Mouse (Mus musculus): Measurements from ENCODE around the gene Hibadh. TPM values are rescaled to one million over a fixed set of nuclear protein-coding genes. Genes with fewer than 3 reads are reported as not detected.

Hibadh gene
- polyA plus RNA-seq, 1 experiment from 2014 or later, result 102 TPM

- DNase-seq (ENCODE audit: low spot score), result no peak
- TF ChIP-seq CTCF (IDR thresholded peaks at IDR 0.05; ENCODE audit: low read depth) (no peak), EP300 (optimal IDR thresholded peaks at IDR 0.05) (no peak)
Observed at GRCm38 (mm10) chr6:52568706-52569105, 71.5 kb downstream of the Hibadh start.

GRCm38 (mm10) chr6:52567327-52568299, 72.6 kb downstream of the Hibadh start:
- 56% methylated on average over 20 of the region's 20 CpGs for WGBS

More at GRCm38 (mm10) chr6:52568706-52569105, 71.5 kb downstream of the Hibadh start:
- H3K4me2 ChIP-seq (replicated peaks; ENCODE audit: low read depth), result no peak overlapping the region
- H3K9me3 ChIP-seq (ENCODE audit: control insufficient read depth, low read length), result no peaks in the 10 kb centered on the region
- H3K9ac ChIP-seq (ENCODE audit: low read length), result no peak overlapping the region
- no peak for ATAC-seq (ENCODE audit: low FRiP score, low TSS enrichment)
- no peaks in the 10 kb centered on the region for H3K4me1 ChIP-seq (replicated peaks; ENCODE audit: control insufficient read depth, insufficient read depth)
- H3K4me3 ChIP-seq (ENCODE audit: low read depth, low read length), result no peak overlapping the region
- WGBS, result 84% methylated on average over 6 of the region's 6 CpGs
- H3K27ac ChIP-seq (replicated peaks), result no peak overlapping the region
- H3K27me3 ChIP-seq (ENCODE audit: control insufficient read depth, insufficient read depth, low read length), result no peaks in the 10 kb centered on the region
- H3K36me3 ChIP-seq (ENCODE audit: control insufficient read depth, insufficient read depth, low read length), result no peaks in the 10 kb centered on the region

GRCm38 (mm10) chr6:52565210-52565609, 75.0 kb downstream of the Hibadh start:
- H3K4me1 ChIP-seq (replicated peaks; ENCODE audit: control insufficient read depth, insufficient read depth), result no peaks in the 10 kb centered on the region
- TF ChIP-seq CTCF (IDR thresholded peaks at IDR 0.05; ENCODE audit: low read depth), result no peak
- TF ChIP-seq EP300 (optimal IDR thresholded peaks at IDR 0.05), result no peak
- no peak overlapping the region for H3K9ac ChIP-seq (ENCODE audit: low read length)
- no peak for DNase-seq (ENCODE audit: low spot score)
- H3K4me3 ChIP-seq (ENCODE audit: low read depth, low read length), result no peak overlapping the region
- H3K4me2 ChIP-seq (replicated peaks; ENCODE audit: low read depth), result no peak overlapping the region
- WGBS, result 79% methylated on average over 5 of the region's 5 CpGs
- no peak overlapping the region for H3K27ac ChIP-seq (replicated peaks)
- no peaks in the 10 kb centered on the region for H3K36me3 ChIP-seq (ENCODE audit: control insufficient read depth, insufficient read depth, low read length)
- H3K27me3 ChIP-seq (ENCODE audit: control insufficient read depth, insufficient read depth, low read length), result no peaks in the 10 kb centered on the region
- no peak for ATAC-seq (ENCODE audit: low FRiP score, low TSS enrichment)
- H3K9me3 ChIP-seq (ENCODE audit: control insufficient read depth, low read length), result no peaks in the 10 kb centered on the region

More at GRCm38 (mm10) chr6:52567327-52568299, 72.6 kb downstream of the Hibadh start:
- Histone ChIP-seq H3K4me3 (ENCODE audit: low read depth, low read length) (no peak overlapping the region), H3K36me3 (ENCODE audit: control insufficient read depth, insufficient read depth, low read length) (no peaks in the 10 kb centered on the region), H3K9ac (ENCODE audit: low read length) (no peak overlapping the region), H3K27ac (replicated peaks) (no peak overlapping the region), H3K4me1 (replicated peaks; ENCODE audit: control insufficient read depth, insufficient read depth) (no peaks in the 10 kb centered on the region), H3K27me3 (ENCODE audit: control insufficient read depth, insufficient read depth, low read length) (no peaks in the 10 kb centered on the region), H3K4me2 (replicated peaks; ENCODE audit: low read depth) (no peak overlapping the region), H3K9me3 (ENCODE audit: control insufficient read depth, low read length) (no peaks in the 10 kb centered on the region)
- DNase-seq (ENCODE audit: low spot score) (no peak), ATAC-seq (ENCODE audit: low FRiP score, low TSS enrichment) (no peak)
- no peak for TF ChIP-seq EP300 (optimal IDR thresholded peaks at IDR 0.05)
- TF ChIP-seq CTCF (IDR thresholded peaks at IDR 0.05; ENCODE audit: low read depth), result no peak

DNA sequence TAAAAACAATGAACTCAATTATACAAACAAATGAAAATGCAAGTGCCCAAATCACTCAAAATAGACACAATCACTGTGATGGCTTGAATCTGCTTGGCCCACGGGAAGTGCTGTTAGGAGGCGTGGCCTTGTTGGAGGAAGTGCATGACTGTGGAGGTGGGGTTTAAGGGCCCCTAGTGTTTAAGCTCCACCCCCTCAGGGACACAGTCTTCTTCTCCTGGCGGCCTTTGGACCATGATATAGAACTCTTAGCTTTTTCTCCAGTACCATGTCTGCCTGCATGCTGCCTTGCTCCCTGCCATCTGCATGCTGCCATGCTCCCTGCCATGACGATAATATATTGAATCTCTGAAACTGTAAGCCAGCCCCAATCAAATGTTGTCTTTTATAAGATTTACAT, 77.2 kb downstream of the Hibadh start:
- Histone ChIP-seq H3K36me3 (ENCODE audit: control insufficient read depth, insufficient read depth, low read length) (no peaks in the 10 kb centered on the region), H3K4me3 (ENCODE audit: low read depth, low read length) (no peak overlapping the region), H3K27ac (replicated peaks) (no peak overlapping the region), H3K9me3 (ENCODE audit: control insufficient read depth, low read length) (no peaks in the 10 kb centered on the region), H3K27me3 (ENCODE audit: control insufficient read depth, insufficient read depth, low read length) (no peaks in the 10 kb centered on the region), H3K9ac (ENCODE audit: low read length) (no peak overlapping the region), H3K4me2 (replicated peaks; ENCODE audit: low read depth) (no peak overlapping the region), H3K4me1 (replicated peaks; ENCODE audit: control insufficient read depth, insufficient read depth) (no peaks in the 10 kb centered on the region)
- WGBS, result 89% methylated on average over 4 of the region's 4 CpGs
- DNase-seq (ENCODE audit: low spot score) (no peak), ATAC-seq (ENCODE audit: low FRiP score, low TSS enrichment) (no peak)
- TF ChIP-seq EP300 (optimal IDR thresholded peaks at IDR 0.05), result no peak
- no peak for TF ChIP-seq CTCF (IDR thresholded peaks at IDR 0.05; ENCODE audit: low read depth)

DNA sequence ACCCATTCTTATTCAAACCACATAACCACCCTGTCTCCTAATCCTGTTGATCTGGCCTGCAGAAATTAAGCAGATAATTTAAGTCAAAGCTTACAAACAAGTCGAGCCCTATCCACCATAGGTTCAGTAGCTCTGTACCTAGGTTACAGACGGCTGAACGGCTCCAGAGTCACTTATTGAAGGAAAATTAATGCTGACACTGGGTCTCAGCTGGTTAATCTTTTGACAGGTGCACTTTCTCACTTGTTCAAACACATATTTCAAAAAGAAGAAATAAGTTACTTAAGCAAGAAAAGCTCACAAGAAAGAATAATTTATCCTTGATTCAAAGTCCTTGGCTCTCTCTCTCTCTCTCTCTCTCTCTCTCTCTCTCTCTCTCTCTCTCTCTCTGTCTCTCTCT, 81.1 kb downstream of the Hibadh start:
- H3K27me3 ChIP-seq (ENCODE audit: control insufficient read depth, insufficient read depth, low read length), result no peaks in the 10 kb centered on the region
- no peak for TF ChIP-seq CTCF (IDR thresholded peaks at IDR 0.05; ENCODE audit: low read depth)
- TF ChIP-seq EP300 (optimal IDR thresholded peaks at IDR 0.05), result no peak
- no peak for DNase-seq (ENCODE audit: low spot score)
- no peak overlapping the region for H3K9ac ChIP-seq (ENCODE audit: low read length)
- H3K4me2 ChIP-seq (replicated peaks; ENCODE audit: low read depth), result no peak overlapping the region
- no peaks in the 10 kb centered on the region for H3K4me1 ChIP-seq (replicated peaks; ENCODE audit: control insufficient read depth, insufficient read depth)
- no peaks in the 10 kb centered on the region for H3K36me3 ChIP-seq (ENCODE audit: control insufficient read depth, insufficient read depth, low read length)
- H3K4me3 ChIP-seq (ENCODE audit: low read depth, low read length), result no peak overlapping the region
- H3K9me3 ChIP-seq (ENCODE audit: control insufficient read depth, low read length), result no peaks in the 10 kb centered on the region
- no peak for ATAC-seq (ENCODE audit: low FRiP score, low TSS enrichment)
- WGBS, result 67% methylated on average over 3 of the region's 3 CpGs
- H3K27ac ChIP-seq (replicated peaks), result no peak overlapping the region

GRCm38 (mm10) chr6:52544376-52544775, 95.8 kb downstream of the Hibadh start:
- Histone ChIP-seq H3K4me2 (replicated peaks; ENCODE audit: low read depth) (no peak overlapping the region), H3K9me3 (ENCODE audit: control insufficient read depth, low read length) (no peaks in the 10 kb centered on the region), H3K36me3 (ENCODE audit: control insufficient read depth, insufficient read depth, low read length) (0 out of 2 replicates have a peak, but pooled peaks cover 2% of the 10 kb centered on the region), H3K27ac (replicated peaks) (no peak overlapping the region), H3K9ac (ENCODE audit: low read length) (no peak overlapping the region), H3K4me3 (ENCODE audit: low read depth, low read length) (no peak overlapping the region), H3K4me1 (replicated peaks; ENCODE audit: control insufficient read depth, insufficient read depth) (no peaks in the 10 kb centered on the region), H3K27me3 (ENCODE audit: control insufficient read depth, insufficient read depth, low read length) (no peaks in the 10 kb centered on the region)
- DNase-seq (ENCODE audit: low spot score), result no peak
- ATAC-seq (ENCODE audit: low FRiP score, low TSS enrichment), result no peak
- TF ChIP-seq CTCF (IDR thresholded peaks at IDR 0.05; ENCODE audit: low read depth) (no peak), EP300 (optimal IDR thresholded peaks at IDR 0.05) (no peak)
- WGBS, result 64% methylated on average over 4 of the region's 4 CpGs

Measured in stomach, postnatal 0 days (tissue).